Mouse (Mus musculus) midbrain, embryonic 11.5 days (tissue): ENCODE measurements at regions not wholly inside any gene's neighbourhood (a gene's known extent, or its start where the extent isn't known, plus 50 kb on each side); places are given as distances from the start of the nearest gene placed in this dataset.

Experiments used
- ATAC-seq: fragments of 200-750 bp; cut with Nextera tagmentation; 2 replicates; pipeline ENCODE4 v1.8.0; 2017; ENCODE audit warnings: moderate TSS enrichment, moderate library complexity; ENCODE audit not compliant: low FRiP score
- DNase-seq: peaks from one replicate; pipeline ENCODE4 v3.0.0; 2015; ENCODE audit warnings: low spot score; ENCODE audit errors: missing footprints
- H3K27ac ChIP-seq: fragments of 300-500 bp; sonication (generic); 2 replicates; pipeline ENCODE4 v1.5.1; 2014; ENCODE audit warnings: low read depth, low read length
- H3K27me3 ChIP-seq: fragments of 300-500 bp; sonication (generic); 2 replicates; pipeline ENCODE4 v1.6.1; 2014; ENCODE audit warnings: mild to moderate bottlenecking, low read length, moderate library complexity, mixed read lengths; ENCODE audit not compliant: control insufficient read depth, insufficient read depth
- H3K36me3 ChIP-seq: fragments of 300-500 bp; sonication (generic); 2 replicates; pipeline ENCODE4 v1.6.1; 2014; ENCODE audit warnings: mild to moderate bottlenecking, low read length, moderate library complexity, mixed read lengths; ENCODE audit not compliant: control insufficient read depth, insufficient read depth
- H3K4me1 ChIP-seq: fragments of 300-500 bp; sonication (generic); 2 replicates; pipeline ENCODE4 v1.6.1; 2014; ENCODE audit warnings: low read length; ENCODE audit not compliant: control insufficient read depth, insufficient read depth
- H3K4me2 ChIP-seq: fragments of 300-500 bp; sonication (generic); 2 replicates; pipeline ENCODE4 v1.6.1; 2014; ENCODE audit warnings: mild to moderate bottlenecking, moderate library complexity
- H3K4me3 ChIP-seq: fragments of 300-500 bp; sonication (generic); 2 replicates; pipeline ENCODE4 v1.5.1; 2014; ENCODE audit warnings: low read depth, low read length
- H3K9ac ChIP-seq: fragments of 300-500 bp; sonication (generic); 2 replicates; pipeline ENCODE4 v1.6.1; 2014; ENCODE audit warnings: low read length
- H3K9me3 ChIP-seq: fragments of 300-500 bp; sonication (generic); 2 replicates; pipeline ENCODE4 v1.6.1; 2016; ENCODE audit warnings: low read length; ENCODE audit not compliant: control insufficient read depth
- WGBS: fragments of 180-500 bp; shearing (Covaris S2); extraction: QIAGEN DNeasy Blood & Tissue Kit; methylation state at CpG from one replicate; pipeline ENCODE4 v1.1.7; 2014; 5-methylcytosine and 5-hydroxymethylcytosine counted together

- no peak overlapping the region for H3K9ac ChIP-seq
- ATAC-seq (no peak), DNase-seq (no peak)
- H3K27me3 ChIP-seq = no peaks in the 10 kb centered on the region
- H3K9me3 ChIP-seq = no peaks in the 10 kb centered on the region
- 92% methylated on average over 8 of the region's 8 CpGs for WGBS
- H3K27ac ChIP-seq = no peak overlapping the region
- no peaks in the 10 kb centered on the region for H3K4me1 ChIP-seq
- H3K4me2 ChIP-seq = no peak overlapping the region
- H3K4me3 ChIP-seq = no peak overlapping the region
- no peaks in the 10 kb centered on the region for H3K36me3 ChIP-seq
These were observed 227.2 kb upstream of the Foxq1 start for GRCm38 (mm10) chr13:31328756-31329155.

- WGBS = 88% methylated on average over 5 of the region's 5 CpGs
- Histone ChIP-seq H3K4me1 (no peaks in the 10 kb centered on the region), H3K36me3 (no peaks in the 10 kb centered on the region), H3K4me3 (no peak overlapping the region), H3K4me2 (no peak overlapping the region), H3K27me3 (no peaks in the 10 kb centered on the region), H3K9me3 (no peaks in the 10 kb centered on the region), H3K27ac (no peak overlapping the region), H3K9ac (no peak overlapping the region)
- DNase-seq (peak; percentile 70), ATAC-seq (no peak)
These were observed 225.2 kb upstream of the Foxq1 start for GRCm38 (mm10) chr13:31330731-31331130.

GRCm38 (mm10) chr13:31334981-31335380 is 221.0 kb upstream of the Foxq1 start:
- ATAC-seq = no peak
- 91% methylated on average over 3 of the region's 3 CpGs for WGBS
- Histone ChIP-seq H3K4me1 (no peaks in the 10 kb centered on the region), H3K9ac (no peak overlapping the region), H3K9me3 (no peaks in the 10 kb centered on the region), H3K4me2 (no peak overlapping the region), H3K36me3 (no peaks in the 10 kb centered on the region), H3K4me3 (no peak overlapping the region), H3K27me3 (no peaks in the 10 kb centered on the region), H3K27ac (no peak overlapping the region)
- DNase-seq = no peak

GRCm38 (mm10) chr13:31337631-31338030 is 218.3 kb upstream of the Foxq1 start:
- no peak overlapping the region for H3K27ac ChIP-seq
- H3K27me3 ChIP-seq = no peaks in the 10 kb centered on the region
- no peaks in the 10 kb centered on the region for H3K36me3 ChIP-seq
- ATAC-seq (no peak), DNase-seq (no peak)
- no peak overlapping the region for H3K9ac ChIP-seq
- H3K4me3 ChIP-seq = no peak overlapping the region
- no peak overlapping the region for H3K4me2 ChIP-seq
- H3K9me3 ChIP-seq = no peaks in the 10 kb centered on the region
- WGBS = 80% methylated on average over 6 of the region's 6 CpGs
- no peaks in the 10 kb centered on the region for H3K4me1 ChIP-seq

- Histone ChIP-seq H3K27me3 (no peaks in the 10 kb centered on the region), H3K4me1 (no peaks in the 10 kb centered on the region), H3K9me3 (no peaks in the 10 kb centered on the region), H3K4me2 (no peak overlapping the region), H3K9ac (no peak overlapping the region), H3K36me3 (no peaks in the 10 kb centered on the region), H3K27ac (no peak overlapping the region), H3K4me3 (no peak overlapping the region)
- WGBS = 89% methylated on average over 7 of the region's 7 CpGs
- DNase-seq = no peak
- no peak for ATAC-seq
These were observed 216.5 kb upstream of the Foxq1 start for GRCm38 (mm10) chr13:31339386-31339785.

- no peaks in the 10 kb centered on the region; the same call in 1 of the 2 replicates for H3K9me3 ChIP-seq
- 81% methylated on average over 2 of the region's 2 CpGs for WGBS
- ATAC-seq (no peak), DNase-seq (no peak)
- no peak overlapping the region for H3K27ac ChIP-seq
- H3K9ac ChIP-seq = no peak overlapping the region
- no peak overlapping the region for H3K4me3 ChIP-seq
- H3K4me2 ChIP-seq = no peak overlapping the region
- no peaks in the 10 kb centered on the region for H3K4me1 ChIP-seq
- no peaks in the 10 kb centered on the region for H3K36me3 ChIP-seq
- H3K27me3 ChIP-seq = no peaks in the 10 kb centered on the region
These were observed 216.0 kb upstream of the Foxq1 start for GRCm38 (mm10) chr13:31339901-31340300.

GRCm38 (mm10) chr13:31340363-31340948 is 215.5 kb upstream of the Foxq1 start:
- H3K27ac ChIP-seq = no peak overlapping the region

GRCm38 (mm10) chr13:31341282-31342100 is 214.4 kb upstream of the Foxq1 start:
- DNase-seq = no peak
- no peaks in the 10 kb centered on the region for H3K4me1 ChIP-seq
- WGBS = 87% methylated on average over 15 of the region's 15 CpGs
- H3K27ac ChIP-seq = no peak overlapping the region
- ATAC-seq = no peak
- no peak overlapping the region for H3K9ac ChIP-seq
- no peaks in the 10 kb centered on the region for H3K27me3 ChIP-seq
- no peaks in the 10 kb centered on the region for H3K36me3 ChIP-seq
- no peak overlapping the region for H3K4me2 ChIP-seq
- H3K9me3 ChIP-seq = no peaks in the 10 kb centered on the region; the same call in 1 of the 2 replicates
- no peak overlapping the region for H3K4me3 ChIP-seq

More at GRCm38 (mm10) chr13:31340363-31340948, 215.5 kb upstream of the Foxq1 start:
- H3K36me3 ChIP-seq = no peaks in the 10 kb centered on the region
- ATAC-seq = no peak
- no peaks in the 10 kb centered on the region for H3K4me1 ChIP-seq
- H3K4me2 ChIP-seq = no peak overlapping the region
- H3K9ac ChIP-seq = no peak overlapping the region
- no peak for DNase-seq
- no peaks in the 10 kb centered on the region for H3K27me3 ChIP-seq
- H3K9me3 ChIP-seq = no peaks in the 10 kb centered on the region; the same call in 1 of the 2 replicates
- no peak overlapping the region for H3K4me3 ChIP-seq
- 81% methylated on average over 7 of the region's 7 CpGs for WGBS

GRCm38 (mm10) chr13:31346205-31346604 is 209.7 kb upstream of the Foxq1 start:
- H3K27ac ChIP-seq = no peak overlapping the region
- WGBS = 60% methylated on average over 1 of the region's 1 CpGs
- no peak overlapping the region for H3K9ac ChIP-seq
- ATAC-seq = no peak
- no peaks in the 10 kb centered on the region for H3K4me1 ChIP-seq
- H3K9me3 ChIP-seq = no peaks in the 10 kb centered on the region; the same call in 1 of the 2 replicates
- H3K4me2 ChIP-seq = no peak overlapping the region
- H3K4me3 ChIP-seq = no peak overlapping the region
- H3K36me3 ChIP-seq = no peaks in the 10 kb centered on the region
- no peak for DNase-seq
- no peaks in the 10 kb centered on the region for H3K27me3 ChIP-seq
